Comparison of ENCODE assay signal across 7 mouse cellular contexts in genomic region chr17:25984556-25985305, GRCm38 (mm10). TPM values are rescaled to one million over a fixed set of nuclear protein-coding genes. Genes with fewer than 3 reads are reported as not detected.
A peak's percentile ranks its signal among the peaks of the same experiment; 100 is the strongest.
DNase-seq lines count a peak whose midpoint lies in the region; ATAC-seq and TF ChIP-seq lines count a peak whose summit lies in the region.

No protein-coding gene starts in this region.

- ATAC-seq in lung, postnatal 0 days: no peak
- peak; percentile 19 for ATAC-seq in embryonic facial prominence, embryonic 11.5 days (replicated peaks; ENCODE audit: insufficient number of reproducible peaks, low FRiP score, low TSS enrichment, low read depth)
- ATAC-seq in hindbrain, embryonic 14.5 days (ENCODE audit: low FRiP score): no peak; the same call in 1 of the 2 replicates
- ATAC-seq in midbrain, embryonic 11.5 days (ENCODE audit: low FRiP score): no peak

- DNase-seq in lung, postnatal 0 days (ENCODE audit: low spot score): no peak
- DNase-seq in lung, adult 18-20 months: no peak
- peak; percentile 8 for DNase-seq in embryonic facial prominence, embryonic 11.5 days (ENCODE audit: low spot score)
- DNase-seq in hindbrain, embryonic 14.5 days (ENCODE audit: low spot score): no peak
- no peak for DNase-seq in midbrain, embryonic 11.5 days (ENCODE audit: low spot score, missing footprints)
- DNase-seq in right cerebral cortex, adult 18-20 months: no peak
- no peak for DNase-seq in embryo, embryonic 11 days

- H3K9me3 ChIP-seq in lung, postnatal 0 days (ENCODE audit: low read length): no peaks in the 10 kb centered on the region
- H3K9me3 ChIP-seq in embryonic facial prominence, embryonic 11.5 days (replicated peaks; ENCODE audit: control insufficient read depth, low read length): no peaks in the 10 kb centered on the region
- H3K9me3 ChIP-seq in hindbrain, embryonic 14.5 days (ENCODE audit: control insufficient read depth, low read length): no peaks in the 10 kb centered on the region
- no peaks in the 10 kb centered on the region for H3K9me3 ChIP-seq in midbrain, embryonic 11.5 days (ENCODE audit: control insufficient read depth, low read length)

- peak overlapping the region; percentile 84 for H3K4me3 ChIP-seq in lung, postnatal 0 days (ENCODE audit: low read depth, low read length)
- H3K4me3 ChIP-seq in embryonic facial prominence, embryonic 11.5 days (ENCODE audit: low read depth, low read length): peak overlapping the region; percentile 86
- H3K4me3 ChIP-seq in hindbrain, embryonic 14.5 days (replicated peaks; ENCODE audit: low read length): peak overlapping the region; percentile 90
- H3K4me3 ChIP-seq in midbrain, embryonic 11.5 days (ENCODE audit: low read depth, low read length): peak overlapping the region; percentile 81

- TF ChIP-seq CTCF in lung, postnatal 0 days (IDR thresholded peaks at IDR 0.05): no peak

- no peaks in the 10 kb centered on the region for H3K27me3 ChIP-seq in lung, postnatal 0 days (replicated peaks; ENCODE audit: insufficient read depth, low read length)
- no peaks in the 10 kb centered on the region for H3K27me3 ChIP-seq in embryonic facial prominence, embryonic 11.5 days (ENCODE audit: control insufficient read depth, insufficient read depth, low read length)
- no peaks in the 10 kb centered on the region for H3K27me3 ChIP-seq in hindbrain, embryonic 14.5 days (ENCODE audit: control insufficient read depth, insufficient read depth, low read length)
- no peaks in the 10 kb centered on the region for H3K27me3 ChIP-seq in midbrain, embryonic 11.5 days (ENCODE audit: control insufficient read depth, insufficient read depth, low read length)

- peak overlapping the region; percentile 89 for H3K27ac ChIP-seq in lung, postnatal 0 days (ENCODE audit: low read length)
- H3K27ac ChIP-seq in embryonic facial prominence, embryonic 11.5 days (replicated peaks; ENCODE audit: low read depth, low read length): peak overlapping the region; percentile 84
- peak overlapping the region; percentile 89 for H3K27ac ChIP-seq in hindbrain, embryonic 14.5 days
- H3K27ac ChIP-seq in midbrain, embryonic 11.5 days (ENCODE audit: low read depth, low read length): peak overlapping the region; percentile 83

- peak overlapping the region; percentile 85 for H3K9ac ChIP-seq in lung, postnatal 0 days (replicated peaks; ENCODE audit: low read depth)
- peak overlapping the region; percentile 93 for H3K9ac ChIP-seq in embryonic facial prominence, embryonic 11.5 days (replicated peaks; ENCODE audit: low read length)
- peak overlapping the region; percentile 91 for H3K9ac ChIP-seq in hindbrain, embryonic 14.5 days
- H3K9ac ChIP-seq in midbrain, embryonic 11.5 days (ENCODE audit: low read length): peak overlapping the region; percentile 93

- 10% methylated on average over 16 of the region's 17 CpGs for WGBS in lung, postnatal 0 days
- 12% methylated on average over 17 of the region's 17 CpGs for WGBS in embryonic facial prominence, embryonic 11.5 days
- WGBS in hindbrain, embryonic 14.5 days: 11% methylated on average over 17 of the region's 17 CpGs
- 12% methylated on average over 17 of the region's 17 CpGs for WGBS in midbrain, embryonic 11.5 days

- H3K4me2 ChIP-seq in lung, postnatal 0 days (replicated peaks; ENCODE audit: low read depth, low read length): peak overlapping the region; percentile 91
- peak overlapping the region; percentile 86 for H3K4me2 ChIP-seq in embryonic facial prominence, embryonic 11.5 days (ENCODE audit: low read depth, low read length)
- H3K4me2 ChIP-seq in hindbrain, embryonic 14.5 days (replicated peaks): peak overlapping the region; percentile 86
- peak overlapping the region; percentile 93 for H3K4me2 ChIP-seq in midbrain, embryonic 11.5 days

- peaks cover 14% of the 10 kb centered on the region; the same call in 1 of the 2 replicates for H3K4me1 ChIP-seq in lung, postnatal 0 days (ENCODE audit: insufficient read depth, low read depth, low read length)
- H3K4me1 ChIP-seq in embryonic facial prominence, embryonic 11.5 days (ENCODE audit: control insufficient read depth, insufficient read depth, low read length): no peaks in the 10 kb centered on the region; the same call in 1 of the 2 replicates
- H3K4me1 ChIP-seq in hindbrain, embryonic 14.5 days (replicated peaks; ENCODE audit: control insufficient read depth, insufficient read depth, low read length): peaks cover 20% of the 10 kb centered on the region
- H3K4me1 ChIP-seq in midbrain, embryonic 11.5 days (ENCODE audit: control insufficient read depth, insufficient read depth, low read length): peaks cover 10% of the 10 kb centered on the region

- TF ChIP-seq EP300 in lung, postnatal 0 days (IDR thresholded peaks at IDR 0.05): no peak

- H3K36me3 ChIP-seq in lung, postnatal 0 days (ENCODE audit: insufficient read depth, low read length): no peaks in the 10 kb centered on the region
- peaks cover 4% of the 10 kb centered on the region for H3K36me3 ChIP-seq in embryonic facial prominence, embryonic 11.5 days (replicated peaks; ENCODE audit: control insufficient read depth, insufficient read depth, low read depth, low read length)
- peaks cover 13% of the 10 kb centered on the region for H3K36me3 ChIP-seq in hindbrain, embryonic 14.5 days (replicated peaks; ENCODE audit: control insufficient read depth, insufficient read depth)
- no peaks in the 10 kb centered on the region; the same call in 1 of the 2 replicates for H3K36me3 ChIP-seq in midbrain, embryonic 11.5 days (ENCODE audit: control insufficient read depth, insufficient read depth, low read length)

RNA-seq across cellular contexts. Expression of gene Capn15, which starts 0.9 kb away (rescaled TPM):
- 12.7 and 13.9 TPM in 2 replicates for polyA plus RNA-seq in lung, postnatal 0 days (2015; fragmentation: Nextera tagmentation; extraction: Ambion mirVana)
- polyA plus RNA-seq in embryonic facial prominence, embryonic 11.5 days (2014; fragmentation: Nextera tagmentation; extraction: Ambion mirVana): 17.4 and 20.2 TPM in 2 replicates
- 21.5 and 27.5 TPM in 2 replicates for polyA plus RNA-seq in hindbrain, embryonic 14.5 days (2014; fragmentation: Nextera tagmentation; extraction: Ambion mirVana)
- polyA plus RNA-seq in midbrain, embryonic 11.5 days (2014; fragmentation: Nextera tagmentation; extraction: Ambion mirVana): 19.0 and 21.5 TPM in 2 replicates

RNA-seq across cellular contexts. Expression of gene A930017K11Rik, which starts 32.4 kb away (rescaled TPM):
- not detected in 2 replicates for polyA plus RNA-seq in lung, postnatal 0 days (2015; fragmentation: Nextera tagmentation; extraction: Ambion mirVana)
- 0.15 and 0.49 TPM in 2 replicates for polyA plus RNA-seq in embryonic facial prominence, embryonic 11.5 days (2014; fragmentation: Nextera tagmentation; extraction: Ambion mirVana)
- polyA plus RNA-seq in hindbrain, embryonic 14.5 days (2014; fragmentation: Nextera tagmentation; extraction: Ambion mirVana): 0.44 and 1.8 TPM in 2 replicates
- not detected in 2 replicates for polyA plus RNA-seq in midbrain, embryonic 11.5 days (2014; fragmentation: Nextera tagmentation; extraction: Ambion mirVana)

RNA-seq across cellular contexts. Expression of gene Nhlrc4, which starts 40.0 kb away (rescaled TPM):
- polyA plus RNA-seq in lung, postnatal 0 days (2015; fragmentation: Nextera tagmentation; extraction: Ambion mirVana): 4.5 and 4.9 TPM in 2 replicates
- polyA plus RNA-seq in embryonic facial prominence, embryonic 11.5 days (2014; fragmentation: Nextera tagmentation; extraction: Ambion mirVana): 0.15 TPM in 1 of 2 replicates, not detected in the other
- 0.13 TPM in 1 of 2 replicates, not detected in the other for polyA plus RNA-seq in hindbrain, embryonic 14.5 days (2014; fragmentation: Nextera tagmentation; extraction: Ambion mirVana)
- 0.37 TPM in 1 of 2 replicates, not detected in the other for polyA plus RNA-seq in midbrain, embryonic 11.5 days (2014; fragmentation: Nextera tagmentation; extraction: Ambion mirVana)

RNA-seq across cellular contexts. Expression of gene Pigq, which starts 40.0 kb away (rescaled TPM):
- 36.9 and 37.5 TPM in 2 replicates for polyA plus RNA-seq in lung, postnatal 0 days (2015; fragmentation: Nextera tagmentation; extraction: Ambion mirVana)
- 40.2 and 41.4 TPM in 2 replicates for polyA plus RNA-seq in embryonic facial prominence, embryonic 11.5 days (2014; fragmentation: Nextera tagmentation; extraction: Ambion mirVana)
- 64.2 and 74.2 TPM in 2 replicates for polyA plus RNA-seq in hindbrain, embryonic 14.5 days (2014; fragmentation: Nextera tagmentation; extraction: Ambion mirVana)
- 47.2 and 50.9 TPM in 2 replicates for polyA plus RNA-seq in midbrain, embryonic 11.5 days (2014; fragmentation: Nextera tagmentation; extraction: Ambion mirVana)
